Mouse (Mus musculus): Measurements from ENCODE around the gene Pip5k1a. TPM values are rescaled to one million over a fixed set of nuclear protein-coding genes. Genes with fewer than 3 reads are reported as not detected.

Gene Pip5k1a
- polyA plus RNA-seq (2014; fragmentation: Nextera tagmentation; extraction: Ambion mirVana): 14.2 and 16.4 TPM in 2 replicates

GRCm38 (mm10) chr3:95106338-95107117, at the start of gene Pip5k1a:
Gene Pip5k1a (minus strand): TSS chr3:95106930.
- H3K36me3 ChIP-seq (ENCODE audit: control insufficient read depth, insufficient read depth, low read length): no peaks in the 10 kb centered on the region
- under 1% methylated on average over 51 of the region's 51 CpGs for WGBS
- peaks cover 10% of the 10 kb centered on the region for H3K4me1 ChIP-seq (ENCODE audit: control insufficient read depth, insufficient read depth, low read length)
- peak within 1 kb of the TSS; percentile 92 for H3K9ac ChIP-seq (ENCODE audit: low read length)
- ATAC-seq: peak; percentile 92
- H3K4me3 ChIP-seq (ENCODE audit: low read depth, low read length): peak within 1 kb of the TSS; percentile 93
- H3K27me3 ChIP-seq (replicated peaks; ENCODE audit: control insufficient read depth, insufficient read depth, low read length): no peaks in the 10 kb centered on the region
- no peaks in the 10 kb centered on the region for H3K9me3 ChIP-seq (replicated peaks; ENCODE audit: control insufficient read depth, low read length)
- peak within 1 kb of the TSS; percentile 76 for H3K27ac ChIP-seq (ENCODE audit: low read depth, low read length)
- H3K4me2 ChIP-seq (ENCODE audit: low read length): peak within 1 kb of the TSS; percentile 81
- peak; percentile 100 for DNase-seq (ENCODE audit: low spot score)

GRCm38 (mm10) chr3:95153874-95154273, 47.1 kb upstream of the Pip5k1a start:
- ATAC-seq (no peak), DNase-seq (ENCODE audit: low spot score) (no peak)
- no peak overlapping the region for H3K27ac ChIP-seq (ENCODE audit: low read depth, low read length)
- no peaks in the 10 kb centered on the region for H3K4me1 ChIP-seq (ENCODE audit: control insufficient read depth, insufficient read depth, low read length)
- no peak overlapping the region for H3K4me3 ChIP-seq (ENCODE audit: low read depth, low read length)
- no peak overlapping the region for H3K4me2 ChIP-seq (ENCODE audit: low read length)
- no peak overlapping the region for H3K9ac ChIP-seq (ENCODE audit: low read length)
- 49% methylated on average over 4 of the region's 4 CpGs for WGBS
- no peaks in the 10 kb centered on the region for H3K27me3 ChIP-seq (replicated peaks; ENCODE audit: control insufficient read depth, insufficient read depth, low read length)
- H3K36me3 ChIP-seq (ENCODE audit: control insufficient read depth, insufficient read depth, low read length): no peaks in the 10 kb centered on the region
- no peaks in the 10 kb centered on the region for H3K9me3 ChIP-seq (replicated peaks; ENCODE audit: control insufficient read depth, low read length)

DNA sequence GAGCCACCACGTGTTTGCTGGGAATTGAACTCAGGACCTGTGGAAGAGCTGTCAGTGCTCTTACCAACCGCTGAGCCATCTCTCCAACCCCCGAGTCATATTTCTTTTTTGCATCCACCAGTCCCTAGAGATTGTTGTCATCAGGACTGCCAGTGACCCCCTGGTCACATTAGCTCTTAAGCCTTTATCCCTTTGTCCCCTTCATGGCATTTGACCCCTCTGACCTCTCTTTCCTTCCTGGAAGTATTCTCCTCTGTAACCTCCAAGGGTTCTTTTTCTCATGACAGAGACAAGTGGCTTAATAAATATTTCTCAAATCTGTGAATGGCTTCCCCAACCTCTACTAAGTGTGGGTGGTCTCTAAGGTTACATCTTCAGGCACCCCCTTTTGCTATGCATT, 41.2 kb upstream of the Pip5k1a start:
- no peak for DNase-seq (ENCODE audit: low spot score)
- H3K4me3 ChIP-seq (ENCODE audit: low read depth, low read length): no peak overlapping the region
- no peaks in the 10 kb centered on the region for H3K27me3 ChIP-seq (replicated peaks; ENCODE audit: control insufficient read depth, insufficient read depth, low read length)
- H3K4me1 ChIP-seq (ENCODE audit: control insufficient read depth, insufficient read depth, low read length): no peaks in the 10 kb centered on the region
- H3K27ac ChIP-seq (ENCODE audit: low read depth, low read length): no peak overlapping the region
- no peaks in the 10 kb centered on the region for H3K36me3 ChIP-seq (ENCODE audit: control insufficient read depth, insufficient read depth, low read length)
- no peak overlapping the region for H3K9ac ChIP-seq (ENCODE audit: low read length)
- H3K9me3 ChIP-seq (replicated peaks; ENCODE audit: control insufficient read depth, low read length): no peaks in the 10 kb centered on the region
- no peak for ATAC-seq
- no peak overlapping the region for H3K4me2 ChIP-seq (ENCODE audit: low read length)
- 57% methylated on average over 3 of the region's 3 CpGs for WGBS

- DNase-seq (ENCODE audit: low spot score): peak; percentile 86
- Histone ChIP-seq H3K27ac (ENCODE audit: low read depth, low read length) (no peak overlapping the region), H3K4me1 (ENCODE audit: control insufficient read depth, insufficient read depth, low read length) (no peaks in the 10 kb centered on the region), H3K4me2 (ENCODE audit: low read length) (no peak overlapping the region), H3K9ac (ENCODE audit: low read length) (no peak overlapping the region), H3K9me3 (replicated peaks; ENCODE audit: control insufficient read depth, low read length) (no peaks in the 10 kb centered on the region), H3K27me3 (replicated peaks; ENCODE audit: control insufficient read depth, insufficient read depth, low read length) (no peaks in the 10 kb centered on the region), H3K36me3 (ENCODE audit: control insufficient read depth, insufficient read depth, low read length) (peaks cover 19% of the 10 kb centered on the region), H3K4me3 (ENCODE audit: low read depth, low read length) (no peak overlapping the region)
- ATAC-seq: peak; percentile 85
- WGBS: 9% methylated on average over 5 of the region's 5 CpGs
Observed at GRCm38 (mm10) chr3:95142617-95143011, 35.9 kb upstream of the Pip5k1a start.

DNA sequence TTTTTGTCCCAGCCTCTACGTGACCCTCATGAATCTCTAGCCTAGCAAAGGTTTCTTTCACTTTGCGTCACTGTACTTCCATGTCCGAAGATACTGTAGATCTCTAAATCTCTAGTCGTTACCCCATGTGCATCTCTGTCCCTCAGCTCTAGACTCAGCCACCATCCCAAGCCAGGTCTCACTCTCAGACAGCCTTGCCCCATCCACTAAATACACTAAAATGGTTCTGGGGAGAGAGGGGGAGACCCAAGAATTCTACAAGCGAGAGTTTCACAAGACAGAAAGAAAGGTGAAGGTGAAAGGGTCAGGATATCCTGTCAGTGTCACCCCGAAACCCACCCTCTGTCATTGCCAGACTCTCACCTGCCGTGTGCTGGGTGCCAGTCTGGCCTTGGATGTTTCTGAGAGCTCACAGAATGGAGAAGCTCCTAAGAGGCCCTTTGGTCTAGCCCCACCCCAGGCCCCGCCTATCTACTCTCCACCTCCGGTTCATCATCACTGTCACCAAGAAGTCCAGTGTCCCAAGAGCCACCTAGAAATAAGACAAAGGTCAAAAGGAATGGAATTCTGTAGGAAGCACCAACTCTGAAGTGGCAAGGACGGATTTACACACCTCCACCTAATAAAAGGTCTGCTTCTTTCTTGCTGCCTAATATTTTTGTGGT, 35.4 kb upstream of the Pip5k1a start, which contains the start of gene Tnfaip8l2:
Gene Tnfaip8l2, minus strand, starts transcription at position 409 of the 665 bp plus-strand sequence.
- Histone ChIP-seq H3K27me3 (replicated peaks; ENCODE audit: control insufficient read depth, insufficient read depth, low read length) (no peaks in the 10 kb centered on the region), H3K4me1 (ENCODE audit: control insufficient read depth, insufficient read depth, low read length) (no peaks in the 10 kb centered on the region), H3K27ac (ENCODE audit: low read depth, low read length) (no peak within 1 kb of the TSS), H3K4me3 (ENCODE audit: low read depth, low read length) (no peak within 1 kb of the TSS), H3K9me3 (replicated peaks; ENCODE audit: control insufficient read depth, low read length) (no peaks in the 10 kb centered on the region), H3K4me2 (ENCODE audit: low read length) (no peak within 1 kb of the TSS), H3K36me3 (ENCODE audit: control insufficient read depth, insufficient read depth, low read length) (peaks cover 19% of the 10 kb centered on the region), H3K9ac (ENCODE audit: low read length) (no peak within 1 kb of the TSS)
- ATAC-seq (no peak), DNase-seq (ENCODE audit: low spot score) (no peak)
- 85% methylated on average over 10 of the region's 10 CpGs for WGBS

DNA sequence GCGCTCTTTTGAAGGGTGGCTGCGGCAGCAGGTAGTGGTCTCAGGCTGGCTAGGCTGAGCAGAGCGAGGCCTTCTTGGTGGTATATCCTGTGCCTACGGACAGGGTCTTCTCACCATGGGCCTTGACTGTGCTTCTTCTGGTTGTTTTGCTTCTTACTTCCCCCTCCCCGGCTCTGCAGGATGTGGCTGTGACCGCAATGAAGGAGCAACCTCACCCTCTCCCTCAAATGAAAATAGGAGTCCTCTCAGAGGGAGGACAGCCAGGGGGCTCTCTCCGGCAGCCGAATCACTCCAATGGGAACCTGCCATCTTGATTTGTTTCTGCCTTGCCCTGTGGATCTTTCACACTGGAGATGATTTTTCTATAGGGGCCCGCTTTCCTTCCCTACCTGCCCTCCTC, 34.7 kb upstream of the Pip5k1a start:
- H3K9me3 ChIP-seq (replicated peaks; ENCODE audit: control insufficient read depth, low read length): no peaks in the 10 kb centered on the region
- ATAC-seq: no peak
- no peaks in the 10 kb centered on the region for H3K27me3 ChIP-seq (replicated peaks; ENCODE audit: control insufficient read depth, insufficient read depth, low read length)
- no peak overlapping the region for H3K9ac ChIP-seq (ENCODE audit: low read length)
- WGBS: 97% methylated on average over 9 of the region's 9 CpGs
- H3K27ac ChIP-seq (ENCODE audit: low read depth, low read length): no peak overlapping the region
- no peak overlapping the region for H3K4me3 ChIP-seq (ENCODE audit: low read depth, low read length)
- peaks cover 19% of the 10 kb centered on the region for H3K36me3 ChIP-seq (ENCODE audit: control insufficient read depth, insufficient read depth, low read length)
- no peak for DNase-seq (ENCODE audit: low spot score)
- H3K4me1 ChIP-seq (ENCODE audit: control insufficient read depth, insufficient read depth, low read length): no peaks in the 10 kb centered on the region
- no peak overlapping the region for H3K4me2 ChIP-seq (ENCODE audit: low read length)

GRCm38 (mm10) chr3:95140795-95141194, 34.1 kb upstream of the Pip5k1a start:
- DNase-seq (ENCODE audit: low spot score) (no peak), ATAC-seq (no peak)
- H3K4me1 ChIP-seq (ENCODE audit: control insufficient read depth, insufficient read depth, low read length): no peaks in the 10 kb centered on the region
- no peak overlapping the region for H3K9ac ChIP-seq (ENCODE audit: low read length)
- no peak overlapping the region for H3K4me3 ChIP-seq (ENCODE audit: low read depth, low read length)
- no peak overlapping the region for H3K4me2 ChIP-seq (ENCODE audit: low read length)
- WGBS: 88% methylated on average over 6 of the region's 6 CpGs
- H3K27me3 ChIP-seq (replicated peaks; ENCODE audit: control insufficient read depth, insufficient read depth, low read length): no peaks in the 10 kb centered on the region
- no peaks in the 10 kb centered on the region for H3K9me3 ChIP-seq (replicated peaks; ENCODE audit: control insufficient read depth, low read length)
- H3K36me3 ChIP-seq (ENCODE audit: control insufficient read depth, insufficient read depth, low read length): peaks cover 19% of the 10 kb centered on the region
- H3K27ac ChIP-seq (ENCODE audit: low read depth, low read length): no peak overlapping the region

DNA sequence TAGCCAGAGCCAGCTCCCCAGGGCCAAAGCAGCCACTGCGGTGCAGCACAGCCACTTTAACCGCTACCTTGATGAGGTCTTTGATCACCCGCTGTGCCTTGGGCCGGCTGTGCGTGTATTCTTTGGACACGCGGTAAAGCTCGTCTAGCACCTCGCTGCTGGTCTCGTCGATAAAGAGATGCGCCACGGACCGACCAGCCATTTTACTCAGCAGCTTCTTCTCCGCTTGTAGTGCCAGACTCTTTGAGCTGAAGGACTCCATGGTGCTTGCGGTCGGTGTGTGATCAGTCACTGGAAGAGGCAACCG, 33.5 kb upstream of the Pip5k1a start:
- Histone ChIP-seq H3K4me3 (ENCODE audit: low read depth, low read length) (no peak overlapping the region), H3K4me2 (ENCODE audit: low read length) (no peak overlapping the region), H3K4me1 (ENCODE audit: control insufficient read depth, insufficient read depth, low read length) (0 out of 2 replicates have a peak, but pooled peaks cover 3% of the 10 kb centered on the region), H3K9me3 (replicated peaks; ENCODE audit: control insufficient read depth, low read length) (no peaks in the 10 kb centered on the region), H3K27ac (ENCODE audit: low read depth, low read length) (no peak overlapping the region), H3K9ac (ENCODE audit: low read length) (no peak overlapping the region), H3K36me3 (ENCODE audit: control insufficient read depth, insufficient read depth, low read length) (peaks cover 19% of the 10 kb centered on the region), H3K27me3 (replicated peaks; ENCODE audit: control insufficient read depth, insufficient read depth, low read length) (no peaks in the 10 kb centered on the region)
- DNase-seq (ENCODE audit: low spot score): no peak
- ATAC-seq: no peak
- WGBS: 64% methylated on average over 18 of the region's 18 CpGs

Data from forebrain, embryonic 14.5 days (tissue).